Mouse (Mus musculus) hindbrain, embryonic 15.5 days (tissue): ENCODE results near the gene Cdh22. TPM values are rescaled to one million over a fixed set of nuclear protein-coding genes. Genes with fewer than 3 reads are reported as not detected.
A peak's percentile ranks its signal among the peaks of the same experiment; 100 is the strongest.

ENCODE experiments used
- ATAC-seq: fragments of 200-750 bp; cut with Nextera tagmentation; 2 replicates; pipeline ENCODE4 v1.8.0; 2017; ENCODE audit warnings: low read depth, moderate number of reproducible peaks, moderate TSS enrichment; ENCODE audit not compliant: low FRiP score
- H3K27ac ChIP-seq: fragments of 300-500 bp; sonication (generic); replicated peaks from 2 replicates; pipeline ENCODE4 v1.5.1; 2015; ENCODE audit warnings: mild to moderate bottlenecking, inconsistent platforms
- H3K27me3 ChIP-seq: fragments of 300-500 bp; sonication (generic); 2 replicates; pipeline ENCODE4 v1.6.1; 2015; ENCODE audit warnings: control low read depth, inconsistent platforms
- H3K36me3 ChIP-seq: fragments of 300-500 bp; sonication (generic); 2 replicates; pipeline ENCODE4 v1.6.1; 2015; ENCODE audit warnings: control low read depth, inconsistent platforms
- H3K4me1 ChIP-seq: fragments of 300-500 bp; sonication (generic); replicated peaks from 2 replicates; pipeline ENCODE4 v1.6.1; 2015; ENCODE audit warnings: control low read depth, inconsistent platforms
- H3K4me2 ChIP-seq: fragments of 300-500 bp; sonication (generic); 2 replicates; pipeline ENCODE4 v1.6.1; 2015; ENCODE audit warnings: moderate library complexity, mild to moderate bottlenecking, inconsistent platforms
- H3K4me3 ChIP-seq: fragments of 300-500 bp; sonication (generic); 2 replicates; pipeline ENCODE4 v1.5.1; 2015; ENCODE audit warnings: mild to moderate bottlenecking, inconsistent platforms
- H3K9ac ChIP-seq: fragments of 300-500 bp; sonication (generic); 2 replicates; pipeline ENCODE4 v1.6.1; 2015; ENCODE audit warnings: inconsistent platforms
- H3K9me3 ChIP-seq: fragments of 300-500 bp; sonication (generic); 2 replicates; pipeline ENCODE4 v1.6.1; 2016; ENCODE audit warnings: control low read depth, inconsistent platforms
- WGBS: fragments of 180-500 bp; shearing (Covaris S2); methylation state at CpG from one replicate; pipeline ENCODE4 v1.1.7; 2015; 5-methylcytosine and 5-hydroxymethylcytosine counted together
- polyA plus RNA-seq: library from polyadenylated mRNA; unstranded; fragments of >200 nt; fragmentation: Nextera tagmentation; extraction: Ambion mirVana; gene quantifications from 2 replicates; pipeline ENCODE4 v1.2.1, GENCODE M21; 2015

The Cdh22 gene
- polyA plus RNA-seq, 1 experiment from 2014 or later: 16.4 TPM

DNA sequence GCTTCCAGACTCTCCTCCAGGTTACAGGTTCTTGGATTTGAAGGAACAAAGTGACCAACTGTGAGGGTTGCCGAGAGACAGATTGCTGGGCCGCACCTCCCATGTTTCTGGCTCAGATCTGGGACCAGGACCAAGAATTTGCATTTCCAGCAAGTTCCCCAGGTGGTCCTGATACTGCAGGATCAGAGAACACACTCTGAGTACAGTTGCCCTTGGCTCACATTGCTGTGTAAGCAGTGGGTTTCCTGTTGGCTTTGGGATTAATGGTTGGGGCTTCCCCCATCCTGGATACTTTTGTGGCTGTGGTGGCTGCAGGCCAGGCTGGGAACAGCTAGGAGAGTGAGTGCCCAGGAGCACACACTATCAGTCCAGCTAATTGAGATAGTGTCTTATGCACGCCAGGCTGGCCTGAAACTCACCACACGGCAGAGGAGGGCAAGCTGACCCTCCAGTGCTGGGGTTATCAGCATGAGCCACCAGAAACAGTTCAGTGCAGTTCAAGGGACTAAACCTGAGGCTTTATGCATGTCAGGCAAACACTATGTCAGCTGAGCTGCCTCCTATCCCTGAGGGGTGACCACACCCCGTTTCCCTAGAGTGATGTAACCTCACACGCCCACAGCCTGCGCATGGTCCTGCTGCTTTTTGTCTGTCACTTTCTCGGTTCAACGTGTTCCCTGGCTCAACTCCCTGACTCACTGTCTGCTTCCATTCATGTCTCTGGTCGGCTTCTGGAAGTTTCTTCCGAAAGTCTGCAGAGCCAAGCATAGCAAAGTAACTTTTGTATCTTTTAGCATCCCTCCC lies 160.4 kb downstream of the Cdh22 start:
- no peak overlapping the region for H3K4me2 ChIP-seq
- H3K9me3 ChIP-seq: no peaks in the 10 kb centered on the region
- no peak overlapping the region for H3K9ac ChIP-seq
- H3K4me3 ChIP-seq: no peak overlapping the region
- H3K27ac ChIP-seq: peak overlapping the region; percentile 0; the same call in 1 of the 2 replicates
- H3K27me3 ChIP-seq: peaks cover 10% of the 10 kb centered on the region; the same call in 1 of the 2 replicates
- WGBS: 47% methylated on average over 11 of the region's 11 CpGs
- peaks cover 66% of the 10 kb centered on the region for H3K4me1 ChIP-seq
- ATAC-seq: no peak
- no peaks in the 10 kb centered on the region for H3K36me3 ChIP-seq

DNA sequence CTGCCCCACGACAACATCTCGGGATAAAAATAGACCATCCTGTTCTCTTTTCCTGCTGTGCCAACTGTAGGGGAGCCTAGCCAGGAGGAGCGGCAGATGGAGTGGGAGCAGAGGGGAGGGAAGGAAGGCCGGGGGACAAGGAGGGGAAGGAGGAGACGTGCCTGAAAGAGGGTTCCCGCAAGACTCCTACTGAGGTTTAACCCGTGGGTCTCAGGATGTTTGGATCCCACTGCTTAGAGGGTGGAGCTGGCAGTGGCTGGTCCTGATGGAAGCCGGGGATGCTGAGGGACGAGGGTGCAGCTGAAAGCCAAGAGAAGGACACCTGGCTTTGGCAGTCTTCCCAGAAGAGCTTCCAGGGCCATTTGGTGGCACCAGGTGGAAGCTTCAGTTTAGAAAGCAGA lies 161.3 kb downstream of the Cdh22 start:
- 17% methylated on average over 9 of the region's 9 CpGs for WGBS
- Histone ChIP-seq H3K4me3 (no peak overlapping the region), H3K4me2 (no peak overlapping the region), H3K27ac (no peak overlapping the region), H3K9ac (no peak overlapping the region), H3K4me1 (peaks cover 57% of the 10 kb centered on the region), H3K27me3 (peaks cover 4% of the 10 kb centered on the region; the same call in 1 of the 2 replicates), H3K36me3 (no peaks in the 10 kb centered on the region), H3K9me3 (no peaks in the 10 kb centered on the region)
- no peak for ATAC-seq

DNA sequence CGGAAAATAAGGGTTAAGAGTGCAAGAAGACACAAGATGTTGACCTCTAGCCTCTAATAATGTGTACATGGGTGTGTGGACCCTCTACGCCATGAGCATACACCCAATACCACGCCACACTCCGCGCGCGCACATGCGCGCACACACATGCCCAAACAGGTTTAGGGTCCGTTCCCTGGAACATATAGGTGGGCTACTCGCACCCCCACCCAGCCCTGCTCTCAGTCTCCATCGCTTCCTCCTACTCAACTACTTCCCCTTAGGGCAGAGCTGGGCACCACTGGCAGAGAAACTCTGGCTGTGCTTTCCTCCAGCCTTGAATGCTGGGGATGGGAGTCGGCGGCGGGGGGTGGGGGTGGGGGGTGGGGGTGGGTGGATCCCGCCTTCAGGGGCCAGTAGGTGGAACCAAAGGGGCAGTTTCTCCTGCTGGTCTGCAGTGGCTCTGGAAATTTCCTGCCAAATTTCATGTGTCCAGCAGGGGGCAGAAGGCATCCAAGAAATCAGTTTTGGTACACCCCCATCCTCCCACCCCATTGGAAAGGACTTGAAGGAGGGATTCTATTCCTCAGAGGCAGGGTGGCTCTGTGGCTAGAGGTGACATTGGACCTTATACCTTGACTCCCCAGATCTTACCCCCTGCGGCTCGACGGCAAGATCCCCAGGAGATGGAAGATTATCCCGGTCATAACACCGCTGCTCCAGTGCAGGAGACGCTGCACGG lies 164.4 kb downstream of the Cdh22 start:
- WGBS: 23% methylated on average over 22 of the region's 23 CpGs
- Histone ChIP-seq H3K4me1 (peaks cover 33% of the 10 kb centered on the region), H3K9ac (0 out of 2 replicates have a peak overlapping the region, but pooled peaks have one; percentile 2), H3K9me3 (no peaks in the 10 kb centered on the region), H3K4me2 (peak overlapping the region; percentile 47), H3K27me3 (0 out of 2 replicates have a peak, but pooled peaks cover 3% of the 10 kb centered on the region), H3K36me3 (no peaks in the 10 kb centered on the region), H3K4me3 (no peak overlapping the region), H3K27ac (no peak overlapping the region)
- ATAC-seq: peak; percentile 20; the same call in 1 of the 2 replicates

- Histone ChIP-seq H3K27me3 (0 out of 2 replicates have a peak, but pooled peaks cover 3% of the 10 kb centered on the region), H3K9me3 (no peaks in the 10 kb centered on the region), H3K36me3 (no peaks in the 10 kb centered on the region), H3K4me3 (no peak overlapping the region), H3K27ac (no peak overlapping the region), H3K4me2 (no peak overlapping the region), H3K4me1 (peaks cover 22% of the 10 kb centered on the region), H3K9ac (no peak overlapping the region)
- no peak for ATAC-seq
- WGBS: 66% methylated on average over 2 of the region's 2 CpGs
Observed at GRCm38 (mm10) chr2:165068806-165069205, 165.8 kb downstream of the Cdh22 start.

GRCm38 (mm10) chr2:165064489-165064888 lies 170.2 kb downstream of the Cdh22 start:
- no peak for ATAC-seq
- Histone ChIP-seq H3K27ac (no peak overlapping the region), H3K4me2 (no peak overlapping the region), H3K4me3 (no peak overlapping the region), H3K9me3 (no peaks in the 10 kb centered on the region), H3K36me3 (no peaks in the 10 kb centered on the region), H3K27me3 (no peaks in the 10 kb centered on the region), H3K4me1 (0 out of 2 replicates have a peak, but pooled peaks cover 2% of the 10 kb centered on the region), H3K9ac (no peak overlapping the region)
- 52% methylated on average over 7 of the region's 7 CpGs for WGBS

DNA sequence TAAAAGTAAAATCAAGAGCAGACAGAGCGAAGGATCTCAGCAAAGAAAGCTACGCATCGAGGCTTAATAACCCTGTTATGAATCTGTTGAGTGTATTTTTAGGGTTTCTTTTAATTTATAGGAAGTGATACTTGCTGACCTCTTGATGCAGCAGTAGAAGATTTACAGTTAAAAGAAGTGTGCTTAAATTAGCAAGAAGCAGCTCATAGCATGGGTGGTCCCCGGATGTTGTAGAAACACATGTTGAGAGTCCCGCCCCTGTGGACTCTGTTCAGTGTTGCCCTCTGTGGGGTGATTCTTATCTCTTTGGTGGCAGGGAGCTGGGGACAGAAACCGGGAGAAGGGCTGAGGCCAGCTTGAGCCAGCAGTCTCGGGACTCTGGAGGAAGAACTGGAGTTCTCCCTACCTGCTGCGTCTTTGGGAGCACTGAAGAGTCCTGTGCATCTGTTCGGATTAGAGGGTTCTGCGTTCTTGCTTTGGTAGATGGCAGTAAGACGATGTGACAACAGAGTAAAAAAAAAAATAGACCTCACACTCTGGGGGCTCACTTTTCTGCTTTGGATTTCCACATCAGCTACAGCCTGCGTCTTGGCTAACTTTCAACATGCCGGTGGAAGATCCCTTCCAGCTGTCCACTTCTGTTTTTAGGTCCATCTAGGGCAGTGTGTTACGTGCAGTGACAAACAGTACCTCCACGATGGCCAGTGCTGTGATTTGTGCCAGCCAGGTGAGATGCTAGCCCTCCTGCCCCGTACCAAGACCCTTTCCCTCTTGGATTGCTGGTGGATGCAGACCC lies 172.8 kb downstream of the Cdh22 start:
- Histone ChIP-seq H3K4me3 (no peak overlapping the region), H3K4me1 (0 out of 2 replicates have a peak, but pooled peaks cover 2% of the 10 kb centered on the region), H3K27ac (no peak overlapping the region), H3K27me3 (no peaks in the 10 kb centered on the region), H3K4me2 (no peak overlapping the region), H3K9me3 (no peaks in the 10 kb centered on the region), H3K9ac (no peak overlapping the region), H3K36me3 (no peaks in the 10 kb centered on the region)
- no peak for ATAC-seq
- WGBS: 84% methylated on average over 16 of the region's 16 CpGs

Other genes starting within 250 kb of the Cdh22 start
- 95.1 and 99.3 TPM in 2 replicates for gene Ncoa5, start 200.0 kb downstream of the Cdh22 start, polyA plus RNA-seq
- 5.6 and 6.9 TPM in 2 replicates for gene Cd40, start 179.2 kb downstream of the Cdh22 start, polyA plus RNA-seq
- gene 1700025C18Rik, start 144.1 kb downstream of the Cdh22 start, polyA plus RNA-seq: not detected in 2 replicates
- 69.2 and 72.5 TPM in 2 replicates for gene Slc35c2, start 53.0 kb upstream of the Cdh22 start, polyA plus RNA-seq
- gene Elmo2, start 91.6 kb upstream of the Cdh22 start, polyA plus RNA-seq: 94.3 and 101 TPM in 2 replicates
- 5.8 and 8.3 TPM in 2 replicates for gene Zfp663, start 133.9 kb upstream of the Cdh22 start, polyA plus RNA-seq
- 8.5 and 9.1 TPM in 2 replicates for gene Zfp334, start 153.4 kb upstream of the Cdh22 start, polyA plus RNA-seq
- 0.07 TPM in 1 of 2 replicates, not detected in the other for gene Ocstamp, start 165.6 kb upstream of the Cdh22 start, polyA plus RNA-seq
- gene Slc13a3, start 238.4 kb upstream of the Cdh22 start, polyA plus RNA-seq: 7.7 and 8.7 TPM in 2 replicates